Mouse (Mus musculus): Measurements from ENCODE around the gene Gjc1. TPM values are rescaled to one million over a fixed set of nuclear protein-coding genes. Genes with fewer than 3 reads are reported as not detected.

The Gjc1 gene
- polyA plus RNA-seq, 1 experiment from 2014 or later = 71.5 TPM

DNA sequence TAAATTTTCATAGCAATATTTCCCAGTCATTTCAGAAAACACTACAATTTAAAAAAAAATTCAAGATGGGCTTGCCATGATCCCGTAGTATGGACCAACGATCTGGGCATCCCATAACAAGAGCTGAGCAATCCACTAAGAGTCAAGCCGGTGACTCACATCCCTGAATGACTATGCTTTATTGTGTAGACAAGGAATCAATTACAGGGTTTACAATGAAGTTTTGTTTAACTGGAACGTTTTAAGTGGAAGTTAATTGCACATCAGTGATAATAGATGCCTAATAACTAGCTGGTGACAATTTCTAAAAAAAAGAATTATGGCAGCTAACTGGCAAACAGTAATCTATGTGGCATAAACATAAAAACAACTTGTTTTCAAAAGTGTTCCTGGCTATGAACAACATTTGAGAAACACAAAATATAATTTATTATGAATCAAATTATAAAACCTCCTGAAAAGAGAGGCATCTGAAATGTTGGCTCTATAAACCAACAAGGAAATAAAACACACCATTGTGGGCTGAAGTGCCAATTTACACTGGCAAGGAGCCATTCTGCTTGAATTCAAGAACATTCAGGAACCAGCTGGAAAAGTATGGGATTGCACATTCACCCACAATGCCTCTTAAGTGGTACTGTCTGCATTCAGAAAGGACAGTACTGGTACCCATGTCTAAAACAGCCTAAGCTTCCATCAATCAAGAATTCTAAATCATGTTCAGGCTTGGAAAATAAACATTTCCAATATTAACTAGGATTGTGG, 8.6 kb downstream of the Gjc1 start:
- 53% methylated on average over 4 of the region's 4 CpGs for WGBS

DNA sequence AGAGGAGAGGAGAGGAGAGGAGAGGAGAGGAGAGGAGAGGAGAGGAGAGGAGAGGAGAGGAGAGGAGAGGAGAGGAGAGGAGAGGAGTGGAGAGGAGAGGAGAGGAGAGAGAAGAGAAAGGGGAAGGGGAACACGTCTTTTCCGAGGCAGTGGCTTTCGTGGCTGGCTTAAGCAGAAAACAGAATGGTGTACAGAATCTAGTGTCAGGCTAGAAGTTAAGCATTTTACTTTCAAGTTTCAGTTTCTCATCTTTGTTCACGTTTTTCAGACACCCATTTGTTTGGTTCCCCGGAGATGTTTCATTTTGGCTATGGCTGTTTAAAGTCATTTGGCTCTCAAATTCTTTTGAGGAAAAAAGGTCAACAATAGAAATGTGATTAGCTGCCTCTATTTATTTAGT, 11.3 kb downstream of the Gjc1 start:
- Histone ChIP-seq H3K4me2 (no peak overlapping the region), H3K27me3 (no peaks in the 10 kb centered on the region), H3K36me3 (peaks cover 12% of the 10 kb centered on the region; the same call in 1 of the 2 replicates), H3K27ac (no peak overlapping the region), H3K9ac (no peak overlapping the region), H3K4me1 (peaks cover 17% of the 10 kb centered on the region), H3K4me3 (no peak overlapping the region), H3K9me3 (no peaks in the 10 kb centered on the region)
- ATAC-seq (ENCODE audit: borderline replicate concordance, extremely low read depth, low FRiP score, low TSS enrichment) = no peak
- WGBS = 52% methylated on average over 5 of the region's 5 CpGs

More for the DNA sequence above, 8.6 kb downstream of the Gjc1 start:
- Histone ChIP-seq H3K9me3 (no peaks in the 10 kb centered on the region), H3K4me1 (peaks cover 26% of the 10 kb centered on the region), H3K4me2 (no peak overlapping the region), H3K27ac (no peak overlapping the region; the same call in 1 of the 2 replicates), H3K27me3 (no peaks in the 10 kb centered on the region), H3K9ac (no peak overlapping the region), H3K4me3 (no peak overlapping the region), H3K36me3 (no peaks in the 10 kb centered on the region)
- ATAC-seq (ENCODE audit: borderline replicate concordance, extremely low read depth, low FRiP score, low TSS enrichment) = no peak

DNA sequence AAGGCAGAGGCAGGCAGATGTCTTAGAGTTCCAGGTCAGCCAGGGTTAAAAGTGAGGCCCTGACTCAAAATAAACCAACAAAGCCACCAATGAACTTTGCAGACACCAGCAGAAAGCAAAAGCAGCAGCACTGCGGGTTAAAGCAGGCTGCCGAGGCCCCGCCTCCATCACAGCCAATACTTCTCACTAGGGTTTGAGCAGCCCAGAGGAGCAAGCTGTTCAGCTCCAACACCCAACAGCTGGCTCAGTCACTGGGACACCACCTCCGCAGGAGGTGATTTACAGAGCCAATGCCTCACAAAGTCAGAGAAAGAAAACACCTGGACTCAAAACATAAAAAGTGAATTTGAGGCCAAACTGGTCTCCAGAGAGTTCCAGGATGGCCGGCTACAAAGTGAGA, 16.0 kb downstream of the Gjc1 start:
- 78% methylated on average over 5 of the region's 5 CpGs for WGBS
- H3K4me1 ChIP-seq = no peaks in the 10 kb centered on the region
- ATAC-seq (ENCODE audit: borderline replicate concordance, extremely low read depth, low FRiP score, low TSS enrichment) = no peak

DNA sequence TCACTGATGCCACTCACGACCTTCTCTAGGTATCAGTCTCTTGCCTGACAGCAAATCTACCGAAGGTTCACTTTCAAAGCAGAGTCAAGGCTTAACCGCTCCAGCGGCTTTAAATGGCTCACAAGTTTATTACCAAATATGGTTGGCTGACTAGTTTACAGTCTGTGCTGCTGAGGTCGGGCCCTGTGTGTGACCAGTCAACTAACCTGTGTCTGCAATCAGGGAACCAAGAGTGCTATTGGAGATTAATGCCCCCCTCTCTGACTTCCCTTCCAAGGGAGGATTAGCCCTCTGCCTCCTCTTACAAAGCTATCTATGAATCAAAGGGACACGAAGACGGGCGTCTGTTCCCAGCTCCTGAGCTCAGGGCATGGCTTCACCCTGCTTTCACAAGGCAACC, 25.3 kb downstream of the Gjc1 start:
- no peak overlapping the region for H3K9ac ChIP-seq
- H3K27ac ChIP-seq = no peak overlapping the region
- H3K4me2 ChIP-seq = no peak overlapping the region

More for the DNA sequence above, 16.0 kb downstream of the Gjc1 start:
- Histone ChIP-seq H3K9me3 (no peaks in the 10 kb centered on the region), H3K36me3 (peaks cover 48% of the 10 kb centered on the region), H3K4me3 (no peak overlapping the region), H3K27ac (no peak overlapping the region), H3K4me2 (no peak overlapping the region), H3K9ac (no peak overlapping the region), H3K27me3 (no peaks in the 10 kb centered on the region)

DNA sequence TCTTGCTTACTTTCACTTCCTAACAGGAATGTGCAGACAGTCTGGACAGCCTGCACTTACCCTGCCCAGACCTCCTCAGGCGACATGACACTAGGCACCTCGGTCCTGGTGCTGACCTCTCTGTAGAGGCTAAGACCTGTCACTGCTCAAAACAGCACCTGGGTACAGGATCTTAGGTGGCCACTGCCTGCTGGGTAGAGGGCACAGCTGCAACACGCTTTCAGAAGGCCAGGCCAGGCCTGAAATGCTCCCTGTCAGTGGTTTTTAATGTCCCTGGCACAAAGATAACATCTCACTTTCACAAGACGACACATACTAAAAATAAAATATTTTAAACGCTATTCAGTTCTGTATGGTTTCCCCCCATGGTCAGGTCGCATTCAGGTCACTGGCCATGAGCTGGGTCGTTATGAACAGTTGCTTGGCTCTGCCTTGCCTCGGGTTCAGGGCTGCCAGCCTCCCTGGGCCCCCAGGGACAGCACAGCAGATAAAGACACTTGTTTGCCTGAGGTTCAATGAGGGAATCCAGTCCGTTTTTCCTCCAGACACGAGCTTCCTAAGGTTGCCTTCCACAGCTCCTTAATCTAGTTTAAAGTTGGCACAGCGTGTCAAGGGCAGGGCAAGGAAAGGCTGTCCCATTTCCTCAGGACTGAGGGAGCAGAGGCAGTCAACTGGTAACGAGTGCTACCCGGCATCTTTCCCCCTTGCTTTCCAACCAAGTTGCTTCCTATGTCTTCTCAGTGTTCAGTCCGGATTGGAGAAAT, 27.6 kb downstream of the Gjc1 start:
- no peak overlapping the region for H3K27ac ChIP-seq
- H3K4me3 ChIP-seq = no peak overlapping the region
- H3K9ac ChIP-seq = no peak overlapping the region
- 41% methylated on average over 14 of the region's 14 CpGs for WGBS
- H3K27me3 ChIP-seq = no peaks in the 10 kb centered on the region
- H3K4me2 ChIP-seq = no peak overlapping the region
- ATAC-seq (ENCODE audit: borderline replicate concordance, extremely low read depth, low FRiP score, low TSS enrichment) = no peak
- no peaks in the 10 kb centered on the region for H3K9me3 ChIP-seq
- no peaks in the 10 kb centered on the region for H3K4me1 ChIP-seq
- H3K36me3 ChIP-seq = peaks cover 6% of the 10 kb centered on the region; the same call in 1 of the 2 replicates

More for the DNA sequence above, 25.3 kb downstream of the Gjc1 start:
- Histone ChIP-seq H3K9me3 (no peaks in the 10 kb centered on the region), H3K4me3 (no peak overlapping the region), H3K36me3 (peaks cover 15% of the 10 kb centered on the region; the same call in 1 of the 2 replicates), H3K27me3 (no peaks in the 10 kb centered on the region), H3K4me1 (no peaks in the 10 kb centered on the region)
- no peak for ATAC-seq (ENCODE audit: borderline replicate concordance, extremely low read depth, low FRiP score, low TSS enrichment)
- 54% methylated on average over 8 of the region's 8 CpGs for WGBS

DNA sequence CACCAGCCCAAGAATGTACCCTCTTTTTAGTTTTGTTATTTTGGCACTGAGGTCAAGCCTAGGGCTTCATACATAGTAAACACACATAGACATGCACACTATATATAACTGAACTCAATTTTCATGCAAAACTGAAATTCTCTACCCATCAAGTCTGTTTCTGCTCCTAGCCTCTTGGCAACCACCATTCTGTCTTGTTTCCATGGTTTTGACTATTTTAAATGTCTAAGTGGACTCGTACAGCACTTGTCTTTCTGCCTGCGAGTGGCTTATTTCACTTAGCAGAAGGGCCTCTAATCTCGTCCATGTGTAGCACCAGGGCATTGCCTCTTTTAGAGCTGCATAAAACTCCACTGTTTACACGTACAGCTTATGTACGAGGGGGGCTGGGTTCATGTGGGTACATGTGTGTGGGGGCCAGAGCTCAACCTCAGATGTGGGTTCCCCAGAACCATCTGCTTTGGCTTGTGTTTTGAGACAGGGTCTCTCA, 31.8 kb downstream of the Gjc1 start:
- no peak overlapping the region for H3K27ac ChIP-seq
- H3K4me2 ChIP-seq = no peak overlapping the region
- H3K27me3 ChIP-seq = no peaks in the 10 kb centered on the region
- no peak overlapping the region for H3K4me3 ChIP-seq
- no peak for ATAC-seq (ENCODE audit: borderline replicate concordance, extremely low read depth, low FRiP score, low TSS enrichment)
- H3K36me3 ChIP-seq = no peaks in the 10 kb centered on the region
- 55% methylated on average over 5 of the region's 5 CpGs for WGBS
- no peak overlapping the region for H3K9ac ChIP-seq
- no peaks in the 10 kb centered on the region for H3K9me3 ChIP-seq
- no peaks in the 10 kb centered on the region for H3K4me1 ChIP-seq

DNA sequence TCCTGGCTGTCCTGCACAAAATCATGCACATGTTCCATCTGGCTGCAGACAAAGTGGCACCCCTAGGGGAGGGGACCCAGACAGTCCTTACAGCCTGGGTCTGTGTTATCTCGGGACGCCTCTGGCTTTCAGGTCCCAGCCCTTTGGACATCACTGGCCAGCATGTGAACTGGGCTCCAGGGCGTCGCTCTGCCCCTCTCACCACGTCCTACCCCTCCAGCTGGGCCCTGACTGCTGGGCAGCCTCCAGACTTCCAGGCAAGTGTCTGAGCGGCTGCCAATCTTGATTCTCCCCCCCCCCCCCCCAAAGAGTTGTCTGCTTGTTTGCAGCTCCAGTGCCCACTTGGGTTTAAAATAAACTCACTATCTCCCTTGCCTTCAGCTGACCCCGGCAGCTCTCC, 36.1 kb downstream of the Gjc1 start:
- WGBS = 47% methylated on average over 7 of the region's 7 CpGs

DNA sequence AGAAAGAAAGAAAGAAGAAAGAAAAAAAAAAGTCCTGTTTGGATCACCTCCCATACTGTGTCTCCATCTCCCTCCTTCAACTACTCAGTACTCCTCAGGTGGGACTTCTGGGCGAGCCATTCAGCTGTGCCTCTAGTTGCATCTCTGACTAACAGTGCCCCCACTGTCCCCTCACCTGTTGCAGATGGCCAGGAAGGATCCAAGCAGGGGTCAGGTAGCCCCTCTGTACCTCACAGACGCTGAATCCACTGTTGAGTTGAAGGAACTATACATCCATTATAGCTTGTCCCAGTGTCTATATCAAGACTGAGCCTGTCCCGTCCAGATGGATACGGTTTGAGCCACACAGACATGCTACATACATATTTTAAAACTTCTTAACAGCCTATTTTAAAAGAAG, 38.0 kb downstream of the Gjc1 start:
- Histone ChIP-seq H3K4me2 (no peak overlapping the region), H3K4me3 (no peak overlapping the region), H3K27ac (no peak overlapping the region), H3K9ac (no peak overlapping the region), H3K27me3 (no peaks in the 10 kb centered on the region), H3K9me3 (no peaks in the 10 kb centered on the region), H3K36me3 (no peaks in the 10 kb centered on the region), H3K4me1 (peaks cover 17% of the 10 kb centered on the region)
- 77% methylated on average over 4 of the region's 4 CpGs for WGBS
- ATAC-seq (ENCODE audit: borderline replicate concordance, extremely low read depth, low FRiP score, low TSS enrichment) = no peak

More for the DNA sequence above, 36.1 kb downstream of the Gjc1 start:
- Histone ChIP-seq H3K36me3 (no peaks in the 10 kb centered on the region), H3K4me3 (no peak overlapping the region), H3K4me2 (no peak overlapping the region), H3K27me3 (no peaks in the 10 kb centered on the region), H3K27ac (no peak overlapping the region), H3K4me1 (peaks cover 9% of the 10 kb centered on the region; the same call in 1 of the 2 replicates), H3K9ac (no peak overlapping the region), H3K9me3 (no peaks in the 10 kb centered on the region)
- ATAC-seq (ENCODE audit: borderline replicate concordance, extremely low read depth, low FRiP score, low TSS enrichment) = no peak

DNA sequence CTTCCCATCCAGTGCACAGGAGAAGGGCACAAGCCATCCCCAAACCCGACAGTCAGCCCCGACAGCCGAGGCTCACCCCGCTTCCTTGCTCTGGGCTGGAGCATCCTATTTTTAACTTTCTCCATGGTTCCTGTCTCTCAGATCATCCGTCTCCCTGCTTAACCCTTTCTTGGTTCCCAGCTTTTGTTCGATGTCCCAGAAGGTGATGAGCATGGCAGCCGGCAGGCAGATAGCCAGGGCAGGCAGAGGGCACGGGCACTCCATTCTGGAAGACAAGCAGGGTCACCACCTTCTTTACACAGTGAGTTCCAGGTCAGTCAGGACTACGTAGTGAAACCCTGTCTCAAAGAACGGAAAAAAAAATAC, 38.5 kb downstream of the Gjc1 start:
- Histone ChIP-seq H3K4me1 (peaks cover 17% of the 10 kb centered on the region), H3K4me2 (no peak overlapping the region; the same call in 1 of the 2 replicates), H3K4me3 (no peak overlapping the region), H3K9me3 (no peaks in the 10 kb centered on the region), H3K27me3 (no peaks in the 10 kb centered on the region), H3K36me3 (no peaks in the 10 kb centered on the region), H3K27ac (no peak overlapping the region), H3K9ac (no peak overlapping the region)
- no peak for ATAC-seq (ENCODE audit: borderline replicate concordance, extremely low read depth, low FRiP score, low TSS enrichment)
- WGBS = 36% methylated on average over 10 of the region's 10 CpGs

DNA sequence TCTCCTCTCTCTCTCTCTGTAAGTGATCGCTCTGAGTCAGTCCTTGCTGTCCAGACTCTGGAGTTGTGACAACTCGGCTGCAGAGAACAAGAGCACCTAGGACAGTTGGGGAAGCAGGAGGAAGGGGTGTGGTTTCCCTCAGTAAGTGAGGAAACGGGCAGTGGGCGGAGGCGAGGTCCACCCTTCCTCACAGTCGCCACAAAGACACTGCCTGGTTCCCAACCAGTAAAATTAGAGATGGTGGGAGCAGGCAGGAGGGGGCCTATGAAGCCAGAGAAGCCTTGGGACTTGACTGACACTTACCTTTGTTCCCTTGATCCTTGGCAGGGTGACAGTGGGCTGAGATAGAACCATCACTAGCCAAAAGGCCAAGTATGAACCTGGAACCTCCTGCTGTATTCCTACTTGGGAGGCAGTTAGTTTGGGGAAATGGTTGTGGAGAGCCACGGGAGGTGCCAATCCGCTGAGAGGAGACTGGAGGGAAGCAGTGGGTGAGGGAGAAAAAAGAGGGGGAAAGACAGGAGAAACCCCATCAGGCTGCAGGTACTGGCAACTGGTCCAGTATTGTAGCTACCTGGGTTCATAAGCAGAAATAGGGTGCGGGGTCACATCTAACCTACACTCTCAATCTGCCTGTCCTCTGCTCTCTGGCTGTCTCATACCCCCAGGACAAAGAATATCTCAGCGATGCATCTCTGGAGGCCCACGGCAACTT, 39.1 kb downstream of the Gjc1 start:
- Histone ChIP-seq H3K4me2 (peak overlapping the region; percentile 9; the same call in 1 of the 2 replicates), H3K36me3 (no peaks in the 10 kb centered on the region), H3K4me1 (peaks cover 17% of the 10 kb centered on the region), H3K9ac (no peak overlapping the region), H3K9me3 (no peaks in the 10 kb centered on the region), H3K27ac (peak overlapping the region; percentile 35; the same call in 1 of the 2 replicates), H3K27me3 (no peaks in the 10 kb centered on the region), H3K4me3 (no peak overlapping the region)
- WGBS = 37% methylated on average over 11 of the region's 11 CpGs
- ATAC-seq (ENCODE audit: borderline replicate concordance, extremely low read depth, low FRiP score, low TSS enrichment) = no peak

DNA sequence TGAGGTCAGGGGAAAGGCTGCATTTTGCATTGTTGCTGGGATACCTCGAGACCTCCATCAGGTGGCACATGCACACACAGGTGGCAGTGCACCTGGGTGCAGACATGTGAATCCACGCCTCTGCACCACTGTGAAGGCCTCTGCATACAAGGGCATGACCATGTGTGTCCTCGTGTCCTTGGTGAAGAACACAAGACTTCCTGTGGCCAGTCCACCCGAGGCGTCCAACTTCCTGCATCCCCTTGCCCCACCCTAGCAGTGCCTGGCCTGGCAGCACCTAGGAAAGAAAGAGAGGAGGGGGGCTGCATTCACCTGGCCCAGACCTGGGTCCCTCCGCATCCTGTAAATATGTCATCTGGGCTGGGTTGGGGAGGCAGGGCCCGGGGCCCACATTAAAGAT, 39.7 kb downstream of the Gjc1 start:
- no peaks in the 10 kb centered on the region for H3K9me3 ChIP-seq
- ATAC-seq (ENCODE audit: borderline replicate concordance, extremely low read depth, low FRiP score, low TSS enrichment) = no peak
- H3K27ac ChIP-seq = no peak overlapping the region; the same call in 1 of the 2 replicates
- no peak overlapping the region for H3K4me2 ChIP-seq
- no peaks in the 10 kb centered on the region for H3K27me3 ChIP-seq
- WGBS = 55% methylated on average over 7 of the region's 7 CpGs
- no peak overlapping the region for H3K4me3 ChIP-seq
- H3K36me3 ChIP-seq = no peaks in the 10 kb centered on the region
- no peak overlapping the region for H3K9ac ChIP-seq
- peaks cover 23% of the 10 kb centered on the region for H3K4me1 ChIP-seq

Measured in lung, embryonic 15.5 days (tissue).